Mouse (Mus musculus) liver, embryonic 11.5 days (tissue): ENCODE data around the gene Ackr3. TPM values are rescaled to one million over a fixed set of nuclear protein-coding genes. Genes with fewer than 3 reads are reported as not detected.

ENCODE experiments used
- ATAC-seq: fragments of 200-750 bp; cut with Nextera tagmentation; replicated peaks from 2 replicates; pipeline ENCODE4 v1.8.0; 2017; ENCODE audit warnings: moderate number of reproducible peaks, mild to moderate bottlenecking, moderate TSS enrichment, moderate library complexity; ENCODE audit not compliant: low FRiP score
- DNase-seq: peaks from one replicate; pipeline ENCODE4 v3.0.0-alpha.2; 2017; ENCODE audit warnings: low spot score
- H3K27ac ChIP-seq: fragments of 300-500 bp; sonication (generic); 2 replicates; pipeline ENCODE4 v1.5.1; 2014; ENCODE audit warnings: mild to moderate bottlenecking, low read depth, low read length, control low read depth
- H3K27me3 ChIP-seq: fragments of 300-500 bp; sonication (generic); replicated peaks from 2 replicates; pipeline ENCODE4 v1.6.1; 2014; ENCODE audit warnings: low read length, mixed read lengths; ENCODE audit not compliant: control insufficient read depth, insufficient read depth
- H3K36me3 ChIP-seq: fragments of 300-500 bp; sonication (generic); 2 replicates; pipeline ENCODE4 v1.6.1; 2014; ENCODE audit warnings: mild to moderate bottlenecking, low read length, moderate library complexity, mixed read lengths; ENCODE audit not compliant: control insufficient read depth, insufficient read depth
- H3K4me1 ChIP-seq: fragments of 300-500 bp; sonication (generic); replicated peaks from 2 replicates; pipeline ENCODE4 v1.6.1; 2014; ENCODE audit warnings: low read length, mixed read lengths; ENCODE audit not compliant: control insufficient read depth, insufficient read depth
- H3K4me2 ChIP-seq: fragments of 300-500 bp; sonication (generic); 2 replicates; pipeline ENCODE4 v1.6.1; 2014; ENCODE audit warnings: mild to moderate bottlenecking, control low read depth, moderate library complexity
- H3K4me3 ChIP-seq: fragments of 300-500 bp; sonication (generic); 2 replicates; pipeline ENCODE4 v1.5.1; 2014; ENCODE audit warnings: low read depth, low read length, control low read depth
- H3K9ac ChIP-seq: fragments of 300-500 bp; sonication (generic); 2 replicates; pipeline ENCODE4 v1.6.1; 2014; ENCODE audit warnings: low read depth, low read length, control low read depth
- H3K9me3 ChIP-seq: fragments of 300-500 bp; sonication (generic); 2 replicates; pipeline ENCODE4 v1.6.1; 2016; ENCODE audit warnings: low read length, inconsistent platforms, mixed read lengths; ENCODE audit not compliant: control insufficient read depth
- WGBS: fragments of 180-500 bp; shearing (Covaris S2); extraction: QIAGEN DNeasy Blood & Tissue Kit; methylation state at CpG from one replicate; pipeline ENCODE4 v1.1.7; 2014; 5-methylcytosine and 5-hydroxymethylcytosine counted together
- polyA plus RNA-seq: library from polyadenylated mRNA; unstranded; fragments of >200 nt; fragmentation: Nextera tagmentation; extraction: Ambion mirVana; gene quantifications from 2 replicates; pipeline ENCODE4 v1.2.1, GENCODE M21; 2014

The Ackr3 gene
- polyA plus RNA-seq, 1 experiment from 2014 or later: 22.3 TPM

GRCm38 (mm10) chr1:90227684-90228322 lies 24.0 kb downstream of the Ackr3 start:
- Histone ChIP-seq H3K4me1 (peaks cover 12% of the 10 kb centered on the region; the same call in 1 of the 2 replicates), H3K4me2 (no peak overlapping the region), H3K27me3 (no peaks in the 10 kb centered on the region), H3K36me3 (no peaks in the 10 kb centered on the region), H3K9me3 (no peaks in the 10 kb centered on the region), H3K4me3 (no peak overlapping the region), H3K9ac (no peak overlapping the region), H3K27ac (no peak overlapping the region)
- WGBS: 51% methylated on average over 12 of the region's 12 CpGs
- ATAC-seq (no peak), DNase-seq (no peak)

- Histone ChIP-seq H3K27ac (no peak overlapping the region), H3K4me3 (no peak overlapping the region), H3K4me1 (peaks cover 12% of the 10 kb centered on the region; the same call in 1 of the 2 replicates), H3K36me3 (no peaks in the 10 kb centered on the region), H3K9me3 (no peaks in the 10 kb centered on the region), H3K9ac (no peak overlapping the region), H3K4me2 (no peak overlapping the region), H3K27me3 (no peaks in the 10 kb centered on the region)
- 24% methylated on average over 9 of the region's 9 CpGs for WGBS
- ATAC-seq (no peak), DNase-seq (no peak)
These were observed 24.5 kb downstream of the Ackr3 start for GRCm38 (mm10) chr1:90228323-90228697.

GRCm38 (mm10) chr1:90230611-90231010 lies 26.8 kb downstream of the Ackr3 start:
- ATAC-seq (no peak), DNase-seq (no peak)
- Histone ChIP-seq H3K4me3 (no peak overlapping the region), H3K4me1 (peaks cover 8% of the 10 kb centered on the region; the same call in 1 of the 2 replicates), H3K36me3 (no peaks in the 10 kb centered on the region), H3K27ac (no peak overlapping the region), H3K9ac (no peak overlapping the region), H3K9me3 (no peaks in the 10 kb centered on the region), H3K27me3 (no peaks in the 10 kb centered on the region), H3K4me2 (no peak overlapping the region)
- 81% methylated on average over 4 of the region's 4 CpGs for WGBS

DNA sequence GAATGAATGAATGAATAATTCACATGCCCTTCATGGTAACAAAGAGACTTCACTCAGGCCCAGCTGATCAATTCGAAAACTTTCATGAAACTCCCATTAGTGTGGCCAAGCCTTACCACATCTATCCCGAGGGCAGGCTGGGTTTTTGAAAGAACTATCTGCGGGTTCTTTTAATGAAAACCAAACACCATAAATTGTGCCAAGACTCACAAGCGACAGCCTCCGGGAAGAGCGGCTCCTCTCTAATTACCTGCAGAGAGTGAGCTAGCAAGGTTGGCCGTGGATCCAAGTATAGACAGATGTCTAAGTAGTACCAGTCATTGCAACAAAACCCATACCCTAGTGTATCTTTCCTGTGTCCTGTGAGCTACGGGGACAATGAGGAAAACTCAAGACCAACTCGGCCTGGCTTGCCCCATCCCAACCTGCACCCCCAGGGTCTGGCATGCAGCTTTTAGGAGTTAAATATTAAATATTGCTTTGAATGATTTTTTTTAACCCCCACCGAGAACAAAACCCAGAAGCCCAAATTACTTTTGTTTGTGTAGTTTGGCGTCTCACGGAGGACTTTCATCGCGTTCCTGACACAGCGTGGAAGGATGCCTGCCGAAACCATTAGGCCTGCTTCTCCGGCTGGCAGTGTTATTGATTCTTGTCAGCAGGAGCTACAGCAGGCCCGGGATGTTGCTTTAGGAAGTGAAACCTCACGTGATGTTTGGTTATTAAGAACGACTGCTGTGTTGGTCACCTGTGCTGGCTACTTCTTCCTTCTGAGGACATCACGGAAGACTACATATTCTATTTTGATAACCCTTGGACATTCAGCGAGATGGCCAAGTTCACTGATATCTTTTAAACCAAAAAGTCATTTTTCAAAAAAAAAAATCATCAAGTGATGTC lies 28.1 kb downstream of the Ackr3 start:
- Histone ChIP-seq H3K4me2 (no peak overlapping the region), H3K27me3 (no peaks in the 10 kb centered on the region), H3K36me3 (no peaks in the 10 kb centered on the region), H3K9me3 (no peaks in the 10 kb centered on the region), H3K4me1 (peaks cover 8% of the 10 kb centered on the region; the same call in 1 of the 2 replicates), H3K27ac (no peak overlapping the region), H3K9ac (no peak overlapping the region), H3K4me3 (no peak overlapping the region)
- ATAC-seq (no peak), DNase-seq (no peak)
- WGBS: 74% methylated on average over 22 of the region's 22 CpGs

GRCm38 (mm10) chr1:90232491-90232885 lies 28.7 kb downstream of the Ackr3 start:
- Histone ChIP-seq H3K27ac (no peak overlapping the region), H3K4me3 (no peak overlapping the region), H3K27me3 (no peaks in the 10 kb centered on the region), H3K36me3 (no peaks in the 10 kb centered on the region), H3K9ac (no peak overlapping the region), H3K4me2 (no peak overlapping the region), H3K4me1 (peaks cover 7% of the 10 kb centered on the region; the same call in 1 of the 2 replicates), H3K9me3 (no peaks in the 10 kb centered on the region)
- ATAC-seq: no peak
- no peak for DNase-seq

GRCm38 (mm10) chr1:90234620-90235054 lies 30.9 kb downstream of the Ackr3 start:
- Histone ChIP-seq H3K36me3 (no peaks in the 10 kb centered on the region), H3K27ac (no peak overlapping the region), H3K27me3 (no peaks in the 10 kb centered on the region), H3K4me2 (no peak overlapping the region), H3K4me1 (no peaks in the 10 kb centered on the region), H3K9me3 (no peaks in the 10 kb centered on the region), H3K4me3 (no peak overlapping the region), H3K9ac (no peak overlapping the region)
- 62% methylated on average over 11 of the region's 11 CpGs for WGBS
- no peak for ATAC-seq
- DNase-seq: no peak

GRCm38 (mm10) chr1:90236640-90237039 lies 32.9 kb downstream of the Ackr3 start:
- no peak overlapping the region for H3K9ac ChIP-seq
- H3K9me3 ChIP-seq: no peaks in the 10 kb centered on the region
- no peak overlapping the region for H3K27ac ChIP-seq
- no peaks in the 10 kb centered on the region for H3K27me3 ChIP-seq
- H3K4me3 ChIP-seq: no peak overlapping the region
- no peaks in the 10 kb centered on the region for H3K36me3 ChIP-seq
- DNase-seq (no peak), ATAC-seq (no peak)
- peaks cover 8% of the 10 kb centered on the region for H3K4me1 ChIP-seq
- WGBS: 77% methylated on average over 2 of the region's 2 CpGs
- no peak overlapping the region for H3K4me2 ChIP-seq

DNA sequence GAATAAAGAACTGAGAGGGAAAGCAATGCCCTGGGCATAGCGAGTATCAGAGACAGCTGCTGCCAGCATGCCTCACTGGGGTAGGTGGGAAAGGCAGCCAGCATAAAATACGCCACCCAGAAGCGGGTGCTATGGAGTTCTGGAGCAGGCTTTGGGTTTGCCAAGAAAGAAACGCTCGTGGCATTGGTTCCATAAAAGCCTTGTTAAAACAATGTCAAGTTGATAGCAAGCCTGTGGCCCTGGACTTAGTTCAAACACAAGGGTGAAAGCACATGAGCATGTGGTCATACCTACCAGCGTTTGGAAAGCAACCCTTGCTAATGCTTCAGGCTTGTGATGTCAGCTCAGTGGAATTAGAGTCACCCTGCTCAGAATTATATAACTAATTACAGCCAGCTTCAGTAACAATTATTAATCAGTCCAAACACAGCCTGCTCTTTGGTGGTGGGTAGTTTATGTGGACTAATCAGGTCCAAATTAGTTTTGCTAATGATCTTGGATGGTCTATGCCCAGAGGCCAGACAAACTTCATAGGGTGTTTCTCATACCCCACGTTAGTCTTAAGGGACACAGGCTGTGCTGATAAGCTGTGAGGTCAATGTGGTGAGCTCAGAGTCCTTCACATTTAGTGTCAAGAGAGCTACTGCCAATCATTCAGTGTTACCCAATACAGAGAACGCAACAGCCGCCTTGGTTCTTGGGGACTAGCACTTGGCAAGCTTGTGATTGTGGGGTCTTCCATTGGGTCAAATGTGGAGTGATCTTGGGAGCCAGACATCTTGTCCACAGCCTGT lies 34.5 kb downstream of the Ackr3 start:
- Histone ChIP-seq H3K9me3 (no peaks in the 10 kb centered on the region), H3K4me1 (peaks cover 12% of the 10 kb centered on the region), H3K36me3 (no peaks in the 10 kb centered on the region), H3K4me3 (no peak overlapping the region), H3K4me2 (no peak overlapping the region), H3K27ac (no peak overlapping the region), H3K9ac (no peak overlapping the region), H3K27me3 (no peaks in the 10 kb centered on the region)
- ATAC-seq: no peak
- DNase-seq: no peak
- 79% methylated on average over 9 of the region's 9 CpGs for WGBS
